Mouse (Mus musculus) C2C12 (cell line): ENCODE results near the gene Eif2s3x. TPM values are rescaled to one million over a fixed set of nuclear protein-coding genes. Genes with fewer than 3 reads are reported as not detected.
A peak's percentile ranks its signal among the peaks of the same experiment; 100 is the strongest.
"Not testable (repeated sequence)": the region's sequence is repeated elsewhere in the genome, so short reads cannot be mapped to it uniquely, and the experiment has no call there.

Experiments used
- H3K27me3 ChIP-seq: one replicate; pipeline ENCODE4 v1.6.1; 2011; ENCODE audit not compliant: control insufficient read depth, insufficient read depth, insufficient read length
- H3K36me3 ChIP-seq: one replicate; pipeline ENCODE4 v1.6.1; 2011; ENCODE audit not compliant: control insufficient read depth, insufficient read depth
- H3K4me3 ChIP-seq: one replicate; pipeline ENCODE4 v1.5.1; 2011; ENCODE audit warnings: mild to moderate bottlenecking, control low read depth; ENCODE audit not compliant: poor library complexity, insufficient read depth, severe bottlenecking
- H3K79me2 ChIP-seq: one replicate; pipeline ENCODE4 v1.6.1; 2011; ENCODE audit not compliant: control insufficient read depth, insufficient read depth
- H3K79me3 ChIP-seq: one replicate; pipeline ENCODE4 v1.6.1; 2011; ENCODE audit warnings: low read depth, control low read depth
- H3ac ChIP-seq: one replicate; pipeline ENCODE3; 2011; ENCODE audit warnings: low read depth; ENCODE audit not compliant: control insufficient read depth, insufficient read length
- CEBPB ChIP-seq: IDR thresholded peaks from one replicate; pipeline ENCODE4 v1.6.1; 2011; ENCODE audit warnings: low read depth, mild to moderate bottlenecking, control low read depth, moderate library complexity
- CTCF ChIP-seq: IDR thresholded peaks from one replicate; pipeline ENCODE4 v1.5.1; 2011; ENCODE audit not compliant: control insufficient read depth, insufficient read depth, insufficient read length
- FOSL1 ChIP-seq: IDR thresholded peaks from one replicate; pipeline ENCODE4 v1.8.0; 2011; ENCODE audit warnings: mild to moderate bottlenecking, low read length; ENCODE audit not compliant: poor library complexity, insufficient read depth, severe bottlenecking
- MAX ChIP-seq: IDR thresholded peaks from one replicate; pipeline ENCODE4 v1.6.1; 2011; ENCODE audit warnings: mild to moderate bottlenecking, control low read depth
- MYOD1 ChIP-seq: IDR thresholded peaks from one replicate; pipeline ENCODE4 v1.6.1; 2011; ENCODE audit warnings: low read depth; ENCODE audit not compliant: control insufficient read depth, insufficient read length
- MYOG ChIP-seq: IDR thresholded peaks from one replicate; pipeline ENCODE4 v1.6.1; 2011; ENCODE audit not compliant: control insufficient read depth, insufficient read length; ENCODE audit errors: extremely low read depth
- USF1 ChIP-seq: IDR thresholded peaks from one replicate; pipeline ENCODE4 v1.6.1; 2011; ENCODE audit warnings: low read depth, mild to moderate bottlenecking, control low read depth, moderate library complexity
- polyA plus RNA-seq: library from polyadenylated mRNA; unstranded; fragments of >200 nt; fragmentation: generic; extraction: Trizol; gene quantifications from one replicate; pipeline ENCODE4 v1.2.1, GENCODE M21; 2012; ENCODE audit warnings: missing spikeins

Gene Eif2s3x
- polyA plus RNA-seq, 1 experiment = 68.2 TPM

GRCm38 (mm10) chrX:94233432-94233831, 20.8 kb upstream of the Eif2s3x start:
- TF ChIP-seq MYOD1 (no peak), CEBPB (no peak), MAX (no peak), CTCF (no peak), FOSL1 (no peak), USF1 (no peak), MYOG (no peak)
- H3K27me3 ChIP-seq = no peaks in the 10 kb centered on the region
- no peak overlapping the region for H3K4me3 ChIP-seq

GRCm38 (mm10) chrX:94213384-94213783, 722 bp upstream of the Eif2s3x start:
- peaks cover 34% of the 10 kb centered on the region for H3K79me3 ChIP-seq
- no peak overlapping the region for H3ac ChIP-seq
- H3K27me3 ChIP-seq = no peaks in the 10 kb centered on the region
- H3K79me2 ChIP-seq = peaks cover 42% of the 10 kb centered on the region
- peak overlapping the region; percentile 78 for H3K4me3 ChIP-seq
- H3K36me3 ChIP-seq = peaks cover 32% of the 10 kb centered on the region
- TF ChIP-seq CEBPB (no peak), CTCF (no peak), USF1 (no peak)

More at GRCm38 (mm10) chrX:94233432-94233831, 20.8 kb upstream of the Eif2s3x start:
- Histone ChIP-seq H3K79me3 (no peaks in the 10 kb centered on the region), H3ac (no peak overlapping the region), H3K36me3 (no peaks in the 10 kb centered on the region), H3K79me2 (no peaks in the 10 kb centered on the region)

- Histone ChIP-seq H3K27me3 (no peaks in the 10 kb centered on the region), H3K36me3 (peaks cover 43% of the 10 kb centered on the region), H3ac (peak overlapping the region; percentile 86), H3K79me2 (peaks cover 54% of the 10 kb centered on the region), H3K79me3 (peaks cover 44% of the 10 kb centered on the region), H3K4me3 (peak overlapping the region; percentile 78)
- no peak for TF ChIP-seq MYOG
- no peak for TF ChIP-seq CTCF
- no peak for TF ChIP-seq FOSL1
These were observed 432 bp downstream of the Eif2s3x start for GRCm38 (mm10) chrX:94212264-94212596.

GRCm38 (mm10) chrX:94197789-94198188, 14.9 kb downstream of the Eif2s3x start:
- Histone ChIP-seq H3K27me3 (no peaks in the 10 kb centered on the region), H3K79me3 (peaks cover 9% of the 10 kb centered on the region), H3K79me2 (no peaks in the 10 kb centered on the region), H3ac (no peak overlapping the region), H3K4me3 (no peak overlapping the region), H3K36me3 (peaks cover 94% of the 10 kb centered on the region)
- TF ChIP-seq FOSL1 = no peak
- TF ChIP-seq CEBPB = no peak
- TF ChIP-seq MAX = no peak
- peak; percentile 25 for TF ChIP-seq USF1
- TF ChIP-seq CTCF = no peak

DNA sequence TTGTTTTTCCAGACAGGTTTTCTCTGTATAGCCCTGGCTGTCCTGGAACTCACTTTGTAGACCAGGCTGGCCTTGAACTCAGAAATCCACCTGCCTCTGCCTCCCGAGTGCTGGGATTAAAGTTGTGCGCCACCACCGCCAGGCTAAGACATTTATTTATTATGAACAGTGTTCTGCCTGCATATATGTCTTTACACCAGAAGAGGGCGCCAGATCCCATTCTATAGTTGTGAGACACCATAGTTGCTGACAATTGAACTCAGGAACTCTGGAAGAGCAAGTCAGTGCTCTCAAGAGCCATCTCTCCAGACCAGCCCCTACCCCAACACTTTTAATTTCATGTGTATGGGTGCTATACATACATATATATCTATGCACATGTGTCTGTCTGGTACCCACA, 18.8 kb downstream of the Eif2s3x start:
- H3K4me3 ChIP-seq, H3K79me2 ChIP-seq, H3ac ChIP-seq, H3K27me3 ChIP-seq: not testable (repeated sequence)
- Histone ChIP-seq H3K36me3 (peaks cover 78% of the 10 kb centered on the region), H3K79me3 (peaks cover 10% of the 10 kb centered on the region)

GRCm38 (mm10) chrX:94185156-94185555, 27.5 kb downstream of the Eif2s3x start:
- TF ChIP-seq CTCF = no peak
- TF ChIP-seq FOSL1 = no peak
- TF ChIP-seq MAX = no peak
- no peak for TF ChIP-seq USF1
- Histone ChIP-seq H3K79me2 (no peaks in the 10 kb centered on the region), H3K79me3 (no peaks in the 10 kb centered on the region), H3K36me3 (no peaks in the 10 kb centered on the region), H3K4me3 (no peak overlapping the region), H3K27me3 (no peaks in the 10 kb centered on the region), H3ac (no peak overlapping the region)

DNA sequence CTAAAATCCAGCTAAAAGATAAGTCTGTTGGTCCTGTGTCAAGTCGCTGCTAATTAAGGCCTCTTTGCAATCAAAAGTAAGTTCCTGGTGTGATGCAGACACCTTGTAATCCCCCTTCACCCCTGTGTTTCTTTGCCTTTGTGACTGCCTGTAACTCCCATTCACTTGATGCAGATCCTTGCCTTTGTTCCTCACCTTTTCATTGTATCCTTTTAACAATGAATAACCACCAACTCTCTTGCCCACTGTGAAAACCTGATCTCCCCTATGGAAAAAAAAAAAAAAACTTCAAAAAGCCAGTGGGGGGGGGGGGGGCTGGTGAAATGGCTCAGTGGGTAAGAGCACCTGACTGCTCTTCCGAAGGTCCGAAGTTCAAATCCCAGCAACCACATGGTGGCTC, 28.8 kb downstream of the Eif2s3x start:
- TF ChIP-seq MAX = no peak
- TF ChIP-seq CEBPB = no peak
- no peak for TF ChIP-seq USF1
- TF ChIP-seq MYOD1 = no peak
- TF ChIP-seq CTCF = no peak
- TF ChIP-seq MYOG = no peak
- no peak for TF ChIP-seq FOSL1
- no peak overlapping the region for H3ac ChIP-seq
- no peak overlapping the region for H3K4me3 ChIP-seq
- H3K36me3 ChIP-seq = no peaks in the 10 kb centered on the region
- no peaks in the 10 kb centered on the region for H3K79me2 ChIP-seq
- no peaks in the 10 kb centered on the region for H3K27me3 ChIP-seq
- no peaks in the 10 kb centered on the region for H3K79me3 ChIP-seq
